Mouse (Mus musculus): ENCODE results near the gene Mybpc2.

GRCm38 (mm10) chr7:44507491-44507890 is 17.0 kb downstream of the Mybpc2 start:
- TF ChIP-seq ZC3H11A (IDR thresholded peaks at IDR 0.05; ENCODE audit: borderline replicate concordance, low read depth, low read length) (no peak), MAFK (IDR thresholded peaks at IDR 0.05; ENCODE audit: insufficient read depth, low read depth, low read length) (no peak), ZNF384 (IDR thresholded peaks at IDR 0.05; ENCODE audit: low read depth, low read length) (no peak)

Measured in ES-E14 (cell line).